Comparison of ENCODE assay signal across 9 mouse cellular contexts in the genomic region with DNA sequence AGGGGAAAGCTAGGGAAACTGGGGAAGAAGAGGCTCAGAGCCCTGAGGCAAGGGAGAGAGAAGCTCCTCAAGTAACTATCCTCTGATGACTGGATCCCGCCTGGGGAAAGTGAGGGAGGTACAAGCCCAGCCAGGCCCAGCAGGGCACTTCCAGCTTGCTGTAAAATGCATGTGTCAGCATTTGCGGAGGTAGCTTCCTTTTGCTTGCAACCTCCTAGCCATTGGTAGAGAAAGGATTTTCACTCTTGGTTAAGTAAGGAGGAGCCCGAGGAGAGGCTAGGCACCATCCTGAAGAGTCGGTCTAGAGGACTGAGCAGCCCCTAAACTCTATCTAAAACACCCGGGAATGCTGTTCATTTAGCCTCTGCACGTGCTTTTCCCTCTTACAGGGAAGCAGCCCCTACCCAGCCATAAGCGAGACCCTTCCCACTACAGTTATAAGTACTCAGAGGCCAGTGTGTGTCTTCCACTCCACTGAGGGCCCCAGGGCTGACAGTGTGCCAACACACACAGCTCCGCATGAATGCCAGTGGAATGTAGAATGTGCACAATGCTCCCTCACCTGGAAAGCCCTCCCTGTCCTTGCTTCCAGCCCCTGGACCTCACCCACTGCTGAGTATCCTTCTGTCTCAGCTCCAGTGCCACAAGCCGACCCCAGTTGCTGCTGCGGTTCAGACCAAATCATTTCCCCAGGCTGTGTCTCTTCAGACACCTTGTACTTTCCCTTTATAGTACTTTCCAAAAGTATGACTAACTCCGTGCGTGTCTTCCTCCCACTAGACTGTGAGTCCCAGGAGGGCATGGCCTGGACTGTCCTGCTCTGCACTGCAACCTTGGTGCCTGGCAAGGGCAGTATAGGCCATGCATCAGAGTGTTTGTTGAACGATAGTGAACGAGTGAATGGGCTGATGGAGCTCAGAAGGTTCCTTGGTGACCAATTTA.
DNase-seq lines count a peak whose midpoint lies in the region; ATAC-seq lines count a peak whose summit lies in the region.
"Had no signal": no experiment of that assay in that cellular context is flagged by ENCODE, and none has a peak within 500 bp of the region (broad histone marks: within the 10 kb centered on the region; RNA-seq: fewer than 3 reads in every experiment).

No protein-coding gene starts in this region.

- no peaks in the 10 kb centered on the region for H3K27me3 ChIP-seq in embryonic facial prominence, embryonic 11.5 days (ENCODE audit: control insufficient read depth, insufficient read depth, low read length)
- H3K27me3 ChIP-seq in embryonic facial prominence, embryonic 10.5 days (replicated peaks; ENCODE audit: low read depth, poor library complexity, severe bottlenecking): peaks cover 19% of the 10 kb centered on the region
- H3K27me3 ChIP-seq: CH12.LX had no signal

- no peak overlapping the region for H3K4me2 ChIP-seq in embryonic facial prominence, embryonic 11.5 days (ENCODE audit: low read depth, low read length)

- no peak overlapping the region for H3K27ac ChIP-seq in embryonic facial prominence, embryonic 11.5 days (replicated peaks; ENCODE audit: low read depth, low read length)
- no peak overlapping the region; the same call in 1 of the 2 replicates for H3K27ac ChIP-seq in embryonic facial prominence, embryonic 10.5 days (replicated peaks)

- no peak overlapping the region for H3K4me3 ChIP-seq in embryonic facial prominence, embryonic 11.5 days (ENCODE audit: low read depth, low read length)
- H3K4me3 ChIP-seq in embryonic facial prominence, embryonic 10.5 days: no peak overlapping the region

- 63% methylated on average over 14 of the region's 14 CpGs for WGBS in embryonic facial prominence, embryonic 11.5 days
- WGBS in embryonic facial prominence, embryonic 10.5 days: 59% methylated on average over 14 of the region's 14 CpGs

- no peaks in the 10 kb centered on the region for H3K9me3 ChIP-seq in embryonic facial prominence, embryonic 11.5 days (replicated peaks; ENCODE audit: control insufficient read depth, low read length)
- H3K9me3 ChIP-seq in embryonic facial prominence, embryonic 10.5 days: no peaks in the 10 kb centered on the region

- no peak for ATAC-seq in embryonic facial prominence, embryonic 11.5 days (replicated peaks; ENCODE audit: insufficient number of reproducible peaks, low FRiP score, low TSS enrichment, low read depth)
- ATAC-seq in CD4-positive, CD25-positive, alpha-beta regulatory T cell, adult 4 months: no peak

- H3K36me3 ChIP-seq in embryonic facial prominence, embryonic 11.5 days (replicated peaks; ENCODE audit: control insufficient read depth, insufficient read depth, low read depth, low read length): no peaks in the 10 kb centered on the region
- H3K36me3 ChIP-seq in embryonic facial prominence, embryonic 10.5 days (replicated peaks): no peaks in the 10 kb centered on the region

- no peaks in the 10 kb centered on the region; the same call in 1 of the 2 replicates for H3K4me1 ChIP-seq in embryonic facial prominence, embryonic 11.5 days (ENCODE audit: control insufficient read depth, insufficient read depth, low read length)
- H3K4me1 ChIP-seq in embryonic facial prominence, embryonic 10.5 days: peaks cover 11% of the 10 kb centered on the region

- no peak overlapping the region for H3K9ac ChIP-seq in embryonic facial prominence, embryonic 11.5 days (replicated peaks; ENCODE audit: low read length)

- DNase-seq in embryonic facial prominence, embryonic 11.5 days (ENCODE audit: low spot score): peak; percentile 11
- no peak for DNase-seq in embryonic facial prominence, embryonic 10.5 days (ENCODE audit: low spot score)
- peak; percentile 50 for DNase-seq in adrenal gland, adult 8-10 months
- peak; percentile 70 for DNase-seq in kidney, adult 18-20 months
- peak; percentile 48 for DNase-seq in lung, postnatal 36 days
- DNase-seq in right cerebral cortex, adult 18-20 months: no peak
- DNase-seq in layer of hippocampus, postnatal 14 days (ENCODE audit: low spot score in 2 of 2): no peak

Comparison
In these comparisons a context has a peak if more than half of its experiments do, and no peak if none do; other contexts are left out.
1. DNase-seq: peak in embryonic facial prominence, embryonic 11.5 days (single experiment), adrenal gland, adult 8-10 months (single experiment), kidney, adult 18-20 months (single experiment) and lung, postnatal 36 days (single experiment); none in embryonic facial prominence, embryonic 10.5 days (single experiment), right cerebral cortex, adult 18-20 months (single experiment) and layer of hippocampus, postnatal 14 days (0 of 2).